Mouse (Mus musculus) forebrain, embryonic 15.5 days (tissue): Measurements from ENCODE around the gene Gsk3b. TPM values are rescaled to one million over a fixed set of nuclear protein-coding genes. Genes with fewer than 3 reads are reported as not detected.
A peak's percentile ranks its signal among the peaks of the same experiment; 100 is the strongest.

Experiments
- ATAC-seq: fragments of 200-750 bp; cut with Nextera tagmentation; replicated peaks from 2 replicates; pipeline ENCODE4 v1.8.0; 2017; ENCODE audit warnings: mild to moderate bottlenecking, moderate TSS enrichment, moderate library complexity
- H3K27ac ChIP-seq: fragments of 300-500 bp; sonication (generic); replicated peaks from 2 replicates; pipeline ENCODE4 v1.5.1; 2015; ENCODE audit warnings: mild to moderate bottlenecking, inconsistent platforms
- H3K27me3 ChIP-seq: fragments of 300-500 bp; sonication (generic); 2 replicates; pipeline ENCODE4 v1.6.1; 2015; ENCODE audit warnings: inconsistent platforms
- H3K36me3 ChIP-seq: fragments of 300-500 bp; sonication (generic); 2 replicates; pipeline ENCODE4 v1.6.1; 2015; ENCODE audit warnings: mild to moderate bottlenecking, inconsistent platforms
- H3K4me1 ChIP-seq: fragments of 300-500 bp; sonication (generic); 2 replicates; pipeline ENCODE4 v1.6.1; 2015; ENCODE audit warnings: inconsistent platforms
- H3K4me2 ChIP-seq: fragments of 300-500 bp; sonication (generic); replicated peaks from 2 replicates; pipeline ENCODE4 v1.6.1; 2015; ENCODE audit warnings: mild to moderate bottlenecking, inconsistent platforms
- H3K4me3 ChIP-seq: fragments of 300-500 bp; sonication (generic); 2 replicates; pipeline ENCODE4 v1.5.1; 2015; ENCODE audit warnings: mild to moderate bottlenecking, inconsistent platforms
- H3K9ac ChIP-seq: fragments of 300-500 bp; sonication (generic); replicated peaks from 2 replicates; pipeline ENCODE4 v1.6.1; 2015; ENCODE audit warnings: mild to moderate bottlenecking, inconsistent platforms
- H3K9me3 ChIP-seq: fragments of 300-500 bp; sonication (generic); 2 replicates; pipeline ENCODE4 v1.6.1; 2016; ENCODE audit warnings: inconsistent platforms
- whole genome bisulfite sequencing: fragments of 180-500 bp; shearing (Covaris S2); methylation state at CpG from one replicate; pipeline ENCODE4 v1.1.7; 2015; ENCODE audit warnings: mixed read lengths; 5-methylcytosine and 5-hydroxymethylcytosine counted together
- polyA plus RNA-seq: library from polyadenylated mRNA; unstranded; fragments of >200 nt; fragmentation: Nextera tagmentation; extraction: Ambion mirVana; gene quantifications from 2 replicates; pipeline ENCODE4 v1.2.1, GENCODE M21; 2015

The Gsk3b gene
- polyA plus RNA-seq, 1 experiment from 2014 or later, result 163 TPM

DNA sequence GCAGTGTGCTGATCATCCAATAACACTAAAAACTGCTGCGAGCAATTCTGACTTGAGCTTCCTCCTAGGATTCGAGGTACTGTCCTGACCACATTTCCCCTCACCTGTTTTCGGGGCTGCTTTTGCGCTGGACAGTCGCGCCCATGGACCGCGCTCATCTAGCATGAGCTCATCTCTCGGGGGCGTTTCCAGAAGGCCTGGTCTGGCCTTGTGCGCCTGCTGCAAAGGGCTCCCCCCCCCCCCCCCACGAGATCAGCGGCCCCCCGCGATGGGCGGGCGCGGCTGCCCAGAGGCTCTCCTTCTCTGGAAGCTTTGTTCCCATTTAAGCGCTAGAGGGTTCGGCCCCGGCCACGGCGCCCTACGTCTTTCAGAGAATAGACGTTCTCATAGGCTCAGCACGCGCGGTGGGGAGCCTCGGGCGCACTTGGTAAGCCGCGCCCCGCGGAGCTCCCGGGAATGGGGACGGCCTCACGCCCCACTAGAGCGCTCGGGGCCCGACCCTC lies 624 bp upstream of the Gsk3b start:
- H3K4me2 ChIP-seq, result peak overlapping the region; percentile 68
- no peaks in the 10 kb centered on the region for H3K27me3 ChIP-seq
- H3K9ac ChIP-seq, result peak overlapping the region; percentile 78
- 2% methylated on average over 40 of the region's 40 CpGs for WGBS
- no peak for ATAC-seq
- no peaks in the 10 kb centered on the region for H3K36me3 ChIP-seq
- H3K27ac ChIP-seq, result peak overlapping the region; percentile 99
- no peaks in the 10 kb centered on the region for H3K9me3 ChIP-seq
- peaks cover 17% of the 10 kb centered on the region for H3K4me1 ChIP-seq
- peak overlapping the region; percentile 72 for H3K4me3 ChIP-seq

DNA sequence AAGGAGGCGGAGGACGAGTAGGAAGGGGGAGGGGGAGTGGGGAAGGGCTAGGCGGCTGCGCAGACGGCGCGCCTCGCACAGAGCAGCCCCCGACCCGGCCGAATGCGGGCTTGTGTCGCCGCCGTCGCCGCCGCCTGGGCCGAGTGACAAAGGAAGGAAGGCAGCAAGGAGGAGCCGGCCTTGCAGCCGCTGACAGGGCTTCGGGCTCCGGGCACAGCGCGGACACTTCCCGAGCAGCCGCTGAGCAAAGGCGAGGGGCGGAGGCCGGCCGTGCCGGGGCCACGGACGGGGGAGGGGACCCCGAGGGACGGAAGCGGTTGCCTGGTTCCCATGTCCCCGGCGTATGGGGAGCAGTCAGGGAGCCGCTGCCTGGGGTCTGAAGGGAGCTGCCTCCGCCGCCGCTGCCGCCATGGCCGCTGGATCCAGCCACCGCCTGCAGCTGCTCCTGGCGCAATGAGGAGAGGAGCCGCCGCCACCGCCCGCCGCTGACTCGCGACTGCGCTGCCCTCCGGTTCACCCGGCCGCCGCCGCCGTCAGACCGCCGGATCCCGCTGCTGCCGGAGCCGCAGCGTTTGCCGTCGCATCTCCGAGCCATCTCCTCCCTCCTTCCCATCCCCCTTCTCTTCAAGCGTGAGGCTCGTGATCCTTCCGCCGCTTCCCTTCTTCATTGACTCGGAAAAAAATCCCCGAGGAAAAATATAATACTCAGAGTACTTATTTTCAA lies 808 bp downstream of the Gsk3b start:
- Histone ChIP-seq H3K9me3 (no peaks in the 10 kb centered on the region), H3K4me1 (peaks cover 31% of the 10 kb centered on the region), H3K27me3 (no peaks in the 10 kb centered on the region), H3K36me3 (no peaks in the 10 kb centered on the region), H3K4me3 (peak overlapping the region; percentile 72), H3K9ac (peak overlapping the region; percentile 100), H3K27ac (peak overlapping the region; percentile 99), H3K4me2 (peak overlapping the region; percentile 82)
- WGBS, result under 1% methylated on average over 73 of the region's 76 CpGs
- ATAC-seq, result no peak

DNA sequence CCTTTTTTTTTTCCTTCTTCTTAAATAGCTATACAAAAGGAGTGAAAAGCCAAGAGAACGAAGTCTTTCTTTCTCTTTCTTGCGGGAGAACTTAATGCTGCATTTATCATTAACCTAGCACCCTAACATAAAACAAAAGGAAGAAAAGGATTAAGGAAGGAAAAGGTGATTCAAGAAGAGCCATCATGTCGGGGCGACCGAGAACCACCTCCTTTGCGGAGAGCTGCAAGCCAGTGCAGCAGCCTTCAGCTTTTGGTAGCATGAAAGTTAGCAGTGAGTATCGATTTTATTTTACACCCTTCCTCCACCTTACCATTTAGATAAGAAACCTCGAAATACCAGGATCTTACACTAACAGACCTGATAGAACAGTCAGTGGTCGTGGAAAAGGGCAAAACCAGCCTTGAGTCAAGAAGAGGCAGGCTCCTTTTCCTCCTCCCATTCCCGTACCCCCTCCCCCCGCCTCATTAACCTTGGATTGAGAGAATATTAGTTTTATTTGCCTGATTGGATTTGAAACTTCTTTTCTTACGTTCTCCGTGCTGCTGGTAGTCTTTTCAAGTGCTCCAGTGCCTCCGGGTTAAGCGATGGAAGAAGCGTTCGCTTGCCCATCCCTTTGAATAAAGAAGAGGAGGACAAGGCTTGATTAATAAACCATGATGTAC lies 1.7 kb downstream of the Gsk3b start:
- WGBS, result under 1% methylated on average over 17 of the region's 17 CpGs
- Histone ChIP-seq H3K27me3 (no peaks in the 10 kb centered on the region), H3K9me3 (no peaks in the 10 kb centered on the region), H3K4me3 (peak overlapping the region; percentile 72), H3K36me3 (no peaks in the 10 kb centered on the region), H3K27ac (peak overlapping the region; percentile 99), H3K9ac (peak overlapping the region; percentile 100), H3K4me1 (peaks cover 40% of the 10 kb centered on the region), H3K4me2 (peak overlapping the region; percentile 82)
- no peak for ATAC-seq

DNA sequence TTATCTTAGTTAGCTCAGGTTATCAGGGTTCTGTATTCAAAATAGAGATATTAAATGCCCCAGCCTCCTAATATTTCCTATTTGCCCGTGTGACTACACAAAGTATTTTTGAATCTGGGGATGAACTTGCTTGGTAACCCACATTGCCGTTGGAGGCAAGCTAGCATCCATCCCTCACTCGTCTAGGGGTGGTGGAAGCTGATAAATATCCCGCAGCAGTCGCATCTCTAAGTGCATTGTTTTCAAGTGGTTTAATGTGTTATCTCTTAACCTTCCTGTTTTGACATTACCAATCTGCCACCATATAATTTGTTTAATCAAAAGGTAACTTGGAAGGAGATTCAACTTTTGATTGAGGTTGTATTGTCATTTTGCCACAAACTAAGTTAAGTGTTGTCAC lies 2.2 kb downstream of the Gsk3b start:
- H3K27me3 ChIP-seq, result no peaks in the 10 kb centered on the region
- peaks cover 45% of the 10 kb centered on the region for H3K4me1 ChIP-seq
- WGBS, result 1% methylated on average over 5 of the region's 5 CpGs
- H3K4me3 ChIP-seq, result peak overlapping the region; percentile 72
- H3K9ac ChIP-seq, result peak overlapping the region; percentile 100
- H3K36me3 ChIP-seq, result no peaks in the 10 kb centered on the region
- no peaks in the 10 kb centered on the region for H3K9me3 ChIP-seq
- no peak for ATAC-seq
- peak overlapping the region; percentile 82 for H3K4me2 ChIP-seq
- H3K27ac ChIP-seq, result peak overlapping the region; percentile 99

DNA sequence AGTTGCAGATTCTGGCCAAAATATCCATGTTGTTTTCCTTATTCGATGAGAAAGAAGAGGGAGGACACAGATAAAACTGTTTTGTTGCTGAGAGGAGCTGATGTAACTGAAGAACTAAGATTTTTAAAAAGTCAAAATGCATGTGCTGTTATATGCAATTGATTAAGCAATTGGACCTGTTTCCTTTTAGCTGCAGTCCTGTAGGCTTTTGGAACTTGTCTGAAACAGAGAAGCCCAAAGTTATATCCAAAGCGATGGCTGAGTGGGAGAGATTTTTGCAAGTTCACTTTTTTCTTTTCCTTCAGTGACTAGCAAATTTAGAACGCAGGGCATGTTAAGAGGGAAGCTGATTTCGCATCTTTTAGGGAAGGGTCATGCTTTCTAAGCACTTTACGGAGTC lies 2.9 kb downstream of the Gsk3b start:
- ATAC-seq, result no peak
- Histone ChIP-seq H3K4me2 (peak overlapping the region; percentile 82), H3K27me3 (no peaks in the 10 kb centered on the region), H3K27ac (no peak overlapping the region), H3K9me3 (no peaks in the 10 kb centered on the region), H3K36me3 (no peaks in the 10 kb centered on the region), H3K9ac (peak overlapping the region; percentile 100), H3K4me1 (peaks cover 46% of the 10 kb centered on the region), H3K4me3 (peak overlapping the region; percentile 72)
- 7% methylated on average over 5 of the region's 5 CpGs for WGBS

DNA sequence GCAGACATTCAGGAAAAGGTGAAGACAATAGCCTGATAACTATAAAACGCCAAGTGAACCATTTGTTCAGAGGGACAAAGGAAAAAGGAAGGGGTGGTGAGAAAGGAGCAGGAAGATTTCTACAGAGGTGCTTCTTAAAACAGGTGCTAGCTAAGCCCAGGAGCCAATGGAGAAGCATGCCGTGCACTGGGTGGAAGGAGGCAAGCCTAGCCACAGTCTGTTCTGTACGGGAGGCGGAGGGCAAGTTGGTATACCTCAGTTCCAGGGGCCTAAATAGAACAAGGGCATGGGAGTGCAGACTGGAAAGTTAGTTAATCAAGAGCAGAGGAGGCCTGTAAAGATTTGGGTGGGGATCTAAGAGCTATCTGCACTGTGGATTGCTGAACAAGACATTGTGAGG lies 3.8 kb downstream of the Gsk3b start:
- no peak for ATAC-seq
- Histone ChIP-seq H3K9me3 (no peaks in the 10 kb centered on the region), H3K27me3 (no peaks in the 10 kb centered on the region), H3K4me3 (peak overlapping the region; percentile 72), H3K4me1 (peaks cover 48% of the 10 kb centered on the region), H3K36me3 (no peaks in the 10 kb centered on the region), H3K4me2 (peak overlapping the region; percentile 82), H3K27ac (no peak overlapping the region; the same call in 1 of the 2 replicates), H3K9ac (peak overlapping the region; percentile 54)
- WGBS, result under 1% methylated on average over 4 of the region's 4 CpGs

DNA sequence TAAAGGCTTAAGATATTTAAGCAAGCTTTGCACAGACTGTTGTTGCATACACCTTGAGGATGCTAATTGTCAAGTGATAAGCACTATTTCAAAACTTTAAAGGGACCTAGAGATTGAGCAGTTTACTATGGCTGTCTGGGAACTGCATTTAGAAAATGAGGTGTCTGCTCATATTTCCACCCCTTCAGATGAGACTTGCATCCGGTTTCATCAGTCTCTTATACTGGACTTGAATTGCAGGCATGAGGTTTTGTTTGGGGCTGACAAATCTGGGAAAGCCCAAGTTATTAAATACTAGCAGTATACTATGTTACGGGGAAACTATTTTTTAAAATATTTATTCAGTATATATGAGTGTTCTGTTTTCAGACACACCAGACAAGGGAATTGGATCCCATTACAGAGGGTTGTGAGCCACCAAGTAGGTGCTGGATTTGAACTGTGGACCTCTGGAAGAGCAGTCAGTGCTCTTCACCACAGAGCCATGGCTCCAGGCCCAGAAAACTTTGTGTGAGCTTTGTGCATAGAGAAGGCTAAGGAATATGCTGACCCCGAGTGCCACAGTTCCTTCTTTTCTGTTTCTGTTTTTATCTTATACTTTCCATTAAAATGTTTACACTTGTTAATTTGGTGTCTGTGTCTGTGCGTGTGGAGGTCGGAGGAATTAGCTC lies 6.5 kb downstream of the Gsk3b start:
- Histone ChIP-seq H3K27me3 (no peaks in the 10 kb centered on the region), H3K4me2 (peak overlapping the region; percentile 82), H3K36me3 (peaks cover 5% of the 10 kb centered on the region; the same call in 1 of the 2 replicates), H3K27ac (no peak overlapping the region), H3K4me1 (peaks cover 60% of the 10 kb centered on the region), H3K9ac (peak overlapping the region; percentile 6; the same call in 1 of the 2 replicates), H3K4me3 (peak overlapping the region; percentile 72), H3K9me3 (no peaks in the 10 kb centered on the region)
- no peak for ATAC-seq
- 72% methylated on average over 5 of the region's 5 CpGs for WGBS

DNA sequence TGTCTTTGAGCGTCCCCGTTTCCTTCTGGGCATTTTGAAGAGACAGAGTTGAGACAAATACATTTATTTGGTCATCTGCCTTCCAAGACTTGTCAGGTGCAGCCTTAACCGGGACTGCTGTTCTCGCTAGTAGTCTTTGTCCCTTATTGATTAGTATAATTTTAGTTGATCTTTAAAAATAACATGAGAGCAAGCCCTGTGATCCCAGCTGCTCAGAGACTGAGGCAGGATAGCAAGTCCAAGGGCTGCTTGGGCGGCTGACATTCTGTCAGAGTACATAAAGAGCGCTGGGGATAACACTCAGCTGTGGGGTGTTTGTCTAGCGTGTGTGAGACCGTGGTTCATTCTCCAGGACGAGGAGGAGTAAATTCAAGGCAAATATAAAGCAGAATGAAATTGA lies 8.7 kb downstream of the Gsk3b start:
- 75% methylated on average over 9 of the region's 9 CpGs for WGBS
- Histone ChIP-seq H3K27me3 (no peaks in the 10 kb centered on the region), H3K9ac (no peak overlapping the region), H3K4me1 (peaks cover 72% of the 10 kb centered on the region), H3K9me3 (no peaks in the 10 kb centered on the region), H3K27ac (no peak overlapping the region), H3K4me2 (no peak overlapping the region), H3K4me3 (no peak overlapping the region), H3K36me3 (peaks cover 9% of the 10 kb centered on the region; the same call in 1 of the 2 replicates)
- ATAC-seq, result no peak

DNA sequence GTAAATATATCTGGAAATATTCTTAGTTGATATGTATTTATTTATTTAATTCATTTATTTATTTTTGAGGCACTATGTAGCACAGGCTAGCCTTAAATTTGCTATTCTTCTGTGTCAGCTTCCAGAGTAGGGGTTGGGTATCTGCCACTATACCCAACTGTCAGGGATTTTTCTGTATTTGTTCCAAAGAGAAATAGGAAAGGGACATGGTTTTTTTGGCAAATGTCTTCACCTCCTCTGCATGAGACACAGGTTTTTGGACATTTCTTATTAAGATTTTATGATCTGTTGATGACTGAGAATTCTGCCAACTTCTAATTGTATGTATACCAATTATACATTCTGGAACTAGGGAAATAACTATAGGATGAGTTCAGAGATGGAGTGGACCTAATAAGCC lies 10.5 kb downstream of the Gsk3b start:
- Histone ChIP-seq H3K36me3 (peaks cover 9% of the 10 kb centered on the region; the same call in 1 of the 2 replicates), H3K4me1 (peaks cover 64% of the 10 kb centered on the region), H3K9me3 (no peaks in the 10 kb centered on the region), H3K27ac (no peak overlapping the region), H3K4me2 (no peak overlapping the region), H3K27me3 (no peaks in the 10 kb centered on the region), H3K4me3 (no peak overlapping the region), H3K9ac (no peak overlapping the region)
- no peak for ATAC-seq

DNA sequence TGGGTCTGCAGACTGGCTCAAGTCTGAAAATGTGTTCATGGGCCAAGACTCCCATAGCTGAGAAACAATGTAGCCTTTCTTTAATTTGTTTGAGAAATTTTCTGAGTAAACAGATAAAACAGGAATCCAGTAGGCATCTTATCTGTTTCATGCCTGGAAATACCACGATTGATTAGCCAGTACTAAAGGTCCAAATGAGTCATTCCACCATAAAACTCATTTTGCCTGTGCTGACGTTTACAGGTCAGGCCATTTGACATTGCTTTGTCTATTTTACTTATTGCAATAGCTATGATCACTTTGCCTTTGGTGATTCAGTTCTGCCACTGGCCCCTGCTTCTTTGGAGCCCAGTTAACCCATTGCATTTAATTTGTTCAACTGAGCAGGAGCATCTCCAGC lies 11.8 kb downstream of the Gsk3b start:
- H3K9me3 ChIP-seq, result no peaks in the 10 kb centered on the region
- ATAC-seq, result no peak
- H3K4me2 ChIP-seq, result no peak overlapping the region
- H3K4me3 ChIP-seq, result no peak overlapping the region
- H3K27me3 ChIP-seq, result no peaks in the 10 kb centered on the region
- H3K9ac ChIP-seq, result no peak overlapping the region
- peaks cover 9% of the 10 kb centered on the region; the same call in 1 of the 2 replicates for H3K36me3 ChIP-seq
- H3K27ac ChIP-seq, result no peak overlapping the region
- WGBS, result 97% methylated on average over 2 of the region's 2 CpGs
- peaks cover 60% of the 10 kb centered on the region for H3K4me1 ChIP-seq

DNA sequence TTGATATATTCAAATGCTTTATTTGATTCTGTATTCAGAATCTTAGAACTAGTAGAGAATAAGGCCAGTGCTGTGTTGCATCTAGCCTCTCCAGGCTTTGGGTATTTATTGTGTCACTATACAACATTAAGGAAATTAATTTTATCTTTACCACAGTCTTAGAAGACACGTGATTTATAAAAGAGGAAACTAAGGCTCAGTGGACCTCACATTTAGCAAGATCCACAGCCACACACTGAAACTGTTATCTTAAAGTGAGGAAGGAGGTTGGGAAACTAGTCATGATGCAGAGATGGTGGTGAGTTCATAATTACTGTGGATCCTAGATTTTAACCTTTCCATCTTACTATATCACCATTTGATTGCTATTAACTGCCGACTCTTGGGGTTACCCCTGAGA lies 16.7 kb downstream of the Gsk3b start:
- no peak for ATAC-seq
- Histone ChIP-seq H3K4me3 (no peak overlapping the region), H3K9ac (no peak overlapping the region), H3K4me1 (peaks cover 44% of the 10 kb centered on the region), H3K27ac (no peak overlapping the region), H3K36me3 (peaks cover 3% of the 10 kb centered on the region; the same call in 1 of the 2 replicates), H3K4me2 (no peak overlapping the region), H3K9me3 (no peaks in the 10 kb centered on the region), H3K27me3 (no peaks in the 10 kb centered on the region)
- 89% methylated on average over 2 of the region's 2 CpGs for WGBS

DNA sequence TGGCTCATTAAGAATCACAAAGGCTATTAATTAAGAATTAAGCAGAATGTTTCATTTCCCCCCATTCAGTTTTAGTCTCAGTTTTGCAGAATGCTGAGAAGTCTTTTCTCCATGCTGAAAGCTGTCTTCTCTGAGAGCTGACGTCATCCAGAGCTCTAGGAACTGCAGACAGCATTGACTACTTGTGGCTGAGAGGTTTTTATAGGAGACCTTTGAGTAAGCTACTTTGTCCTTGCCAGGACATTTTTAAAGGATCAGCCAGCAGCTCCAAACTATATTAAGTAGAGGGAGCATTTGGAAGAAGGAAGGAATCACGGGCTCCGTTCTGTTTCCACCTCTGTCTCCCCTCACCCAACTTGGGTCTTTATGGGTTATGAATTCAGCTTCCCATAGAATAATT lies 17.7 kb downstream of the Gsk3b start:
- Histone ChIP-seq H3K4me2 (no peak overlapping the region), H3K9me3 (no peaks in the 10 kb centered on the region), H3K4me3 (no peak overlapping the region), H3K9ac (no peak overlapping the region), H3K27me3 (no peaks in the 10 kb centered on the region), H3K27ac (no peak overlapping the region), H3K4me1 (peaks cover 41% of the 10 kb centered on the region), H3K36me3 (no peaks in the 10 kb centered on the region)
- WGBS, result 63% methylated on average over 3 of the region's 3 CpGs
- ATAC-seq, result no peak
